Mouse (Mus musculus) liver, adult (tissue): ENCODE data around the gene Olfr1396.

Experiments
- GATA4 ChIP-seq: IDR thresholded peaks from 2 replicates; pipeline ENCODE4 v1.6.1; 2014; ENCODE audit warnings: mild to moderate bottlenecking, low read length; ENCODE audit not compliant: insufficient replicate concordance

Gene Olfr1396

DNA sequence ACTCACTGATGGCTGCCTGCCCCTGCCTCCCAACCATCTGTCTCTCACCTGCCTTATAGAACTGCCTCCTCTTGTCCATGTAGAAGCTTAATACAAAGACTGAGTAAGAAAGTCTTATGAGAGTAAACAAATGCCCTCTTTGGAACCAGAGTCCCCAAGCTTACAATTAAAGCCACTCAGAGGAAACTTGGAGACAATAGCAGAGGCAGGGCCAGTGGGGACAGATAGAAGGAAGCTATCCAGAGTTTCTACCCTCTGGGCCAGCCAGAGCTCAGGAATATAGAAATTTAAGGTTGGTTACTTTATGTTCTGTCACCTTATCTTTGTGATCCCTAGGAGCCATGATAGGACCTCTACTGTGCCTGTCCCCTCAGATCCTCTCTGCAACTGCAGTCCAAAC, at the start of gene Olfr1396:
Olfr1396 (minus strand) TSS at position 101 of the 400 bp plus-strand sequence.
- no peak for TF ChIP-seq GATA4

DNA sequence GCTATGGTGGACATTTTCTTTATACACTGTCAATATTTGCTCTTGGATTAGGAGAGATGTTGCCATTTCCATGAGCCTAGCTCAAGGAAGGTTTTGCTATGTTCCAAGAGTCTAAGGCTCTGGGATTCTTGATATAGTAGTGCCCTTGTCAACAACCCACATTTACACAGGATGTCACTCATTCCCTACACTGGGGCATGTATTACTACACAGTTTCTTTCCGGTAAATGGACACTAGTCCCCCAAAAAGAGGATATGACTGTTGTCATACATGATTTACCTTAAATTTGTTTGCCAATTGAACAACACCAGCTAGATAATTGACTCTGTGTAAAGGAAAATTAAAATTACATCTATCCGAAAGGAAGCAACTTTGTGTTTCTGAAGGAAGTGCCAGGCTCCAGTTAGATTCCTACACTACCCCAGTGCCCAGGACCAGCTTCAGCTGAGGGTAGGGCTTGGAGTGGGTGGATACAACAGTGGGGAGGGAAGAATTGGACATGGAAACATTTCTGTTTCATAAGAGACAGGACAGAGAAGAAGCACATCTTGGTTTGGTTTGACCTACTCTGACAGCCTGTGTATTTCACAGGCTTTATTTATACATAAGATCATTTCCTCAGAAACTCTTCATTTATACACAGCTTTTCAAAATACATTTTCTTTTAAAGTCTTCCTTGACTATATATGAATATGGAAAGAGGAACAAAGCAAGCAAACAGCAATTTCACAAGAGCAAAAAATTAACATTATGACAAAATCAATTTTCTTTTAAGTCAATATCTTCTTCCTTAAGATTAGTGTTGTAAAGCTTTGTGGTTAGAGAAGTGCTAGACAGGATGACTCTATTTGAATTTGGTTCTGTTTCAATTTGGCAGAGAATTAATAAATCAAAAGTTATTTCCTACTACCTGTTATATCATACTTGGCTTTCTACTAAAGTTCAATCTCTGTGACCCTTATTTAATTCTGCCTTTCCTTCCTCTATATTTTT, 42.4 kb upstream of the Olfr1396 start:
- no peak for TF ChIP-seq GATA4

DNA sequence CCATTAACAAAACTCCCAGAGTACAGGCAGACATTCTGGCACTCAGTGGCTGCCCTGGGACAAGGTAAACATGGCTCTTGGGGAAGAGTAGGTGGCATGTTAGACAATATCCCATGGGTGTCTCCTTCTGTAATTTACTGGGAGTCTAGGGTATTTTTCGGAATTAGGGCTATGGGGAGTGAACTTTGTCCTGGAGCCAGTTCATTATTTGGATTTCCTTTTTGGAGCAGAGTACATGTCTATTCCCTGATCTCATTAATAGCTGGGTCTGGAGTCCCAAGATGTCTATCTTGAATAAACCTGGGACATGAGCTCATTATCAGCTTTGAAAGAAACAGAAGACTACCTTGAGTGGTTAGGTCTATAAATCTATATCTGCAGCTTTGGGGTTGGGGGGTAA, 39.4 kb upstream of the Olfr1396 start, which contains the start of gene Olfr1394:
Olfr1394 (plus strand) TSS at position 301 of the 400 bp plus-strand sequence.
- no peak for TF ChIP-seq GATA4

DNA sequence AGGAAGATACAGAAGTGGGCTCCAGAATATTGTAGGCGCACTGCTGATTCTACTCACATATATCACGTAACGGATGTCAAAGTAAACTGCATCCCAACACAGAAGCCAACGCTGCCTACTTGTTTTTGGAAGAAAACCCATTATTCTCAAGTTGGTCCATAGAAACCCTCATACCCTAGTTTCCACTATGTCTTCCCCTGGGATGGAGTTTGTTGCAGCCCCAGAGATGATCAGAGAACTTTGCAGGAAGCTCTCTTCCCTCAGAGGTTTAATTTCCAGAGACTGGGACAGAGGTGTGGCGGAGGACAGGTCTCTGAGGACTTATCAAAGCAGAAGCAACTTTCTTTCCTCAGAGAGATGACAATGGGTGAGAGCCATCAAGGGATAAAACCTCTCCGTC, 27.3 kb upstream of the Olfr1396 start, which contains the start of gene Olfr1395:
Olfr1395 (plus strand) TSS at position 301 of the 400 bp plus-strand sequence.
- no peak for TF ChIP-seq GATA4

DNA sequence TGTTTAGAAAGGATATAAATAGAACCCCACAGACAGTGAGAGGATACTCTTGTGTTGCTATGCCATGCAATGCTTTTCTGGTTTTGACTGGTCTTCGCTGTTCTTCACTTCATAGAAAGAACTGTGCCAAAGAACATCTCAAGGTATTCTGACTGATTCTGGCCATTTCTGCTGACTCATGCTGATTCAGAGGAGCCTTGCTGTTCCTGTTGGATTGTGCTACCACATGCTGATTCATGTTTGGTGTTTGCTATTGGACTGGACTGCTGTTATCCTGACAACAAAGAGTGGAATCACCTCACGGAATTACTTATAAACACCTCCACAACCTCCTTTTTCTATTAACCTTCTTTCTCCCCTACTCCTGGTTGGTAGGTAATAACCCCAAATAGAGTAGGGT, 9.5 kb upstream of the Olfr1396 start:
- TF ChIP-seq GATA4 = no peak

DNA sequence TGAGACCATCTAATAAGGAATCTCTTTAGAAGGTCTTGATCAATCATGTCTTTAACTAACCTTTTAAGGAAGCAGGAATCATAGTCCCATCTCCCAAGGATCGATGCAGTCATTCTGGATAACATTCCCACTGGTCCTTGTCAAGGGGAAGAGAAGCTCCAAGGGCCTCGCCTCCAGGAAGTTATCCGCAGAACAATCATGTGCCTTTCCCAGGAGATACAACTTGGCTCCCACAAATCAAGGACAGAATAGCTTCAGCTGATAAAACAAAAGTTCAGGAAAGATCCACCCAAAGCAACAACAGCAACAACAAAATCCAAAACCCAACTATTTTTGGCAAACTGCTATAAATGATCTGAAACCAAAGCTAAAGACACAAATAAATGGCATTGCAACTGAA, 5.0 kb upstream of the Olfr1396 start:
- TF ChIP-seq GATA4 = no peak; the same call in 1 of the 2 replicates

DNA sequence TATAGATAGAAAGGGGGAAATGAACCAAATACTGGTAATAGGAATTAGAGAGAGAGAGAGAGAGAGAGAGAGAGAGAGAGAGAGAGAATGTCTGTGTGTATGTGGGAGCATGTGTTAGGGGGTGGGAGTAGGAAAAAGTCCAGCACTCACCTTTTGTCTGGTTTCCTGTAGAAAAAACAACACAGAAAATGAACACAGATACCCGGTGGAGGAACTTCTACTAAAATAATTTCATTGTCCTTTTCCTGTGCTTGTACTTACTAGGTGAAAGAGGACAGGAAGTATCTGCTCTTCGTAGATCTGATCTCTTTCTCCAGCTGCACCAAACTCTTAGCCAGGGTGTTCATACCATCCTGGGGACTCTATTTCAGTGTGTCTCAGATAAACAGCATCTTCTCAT, 516 bp downstream of the Olfr1396 start:
- no peak for TF ChIP-seq GATA4

DNA sequence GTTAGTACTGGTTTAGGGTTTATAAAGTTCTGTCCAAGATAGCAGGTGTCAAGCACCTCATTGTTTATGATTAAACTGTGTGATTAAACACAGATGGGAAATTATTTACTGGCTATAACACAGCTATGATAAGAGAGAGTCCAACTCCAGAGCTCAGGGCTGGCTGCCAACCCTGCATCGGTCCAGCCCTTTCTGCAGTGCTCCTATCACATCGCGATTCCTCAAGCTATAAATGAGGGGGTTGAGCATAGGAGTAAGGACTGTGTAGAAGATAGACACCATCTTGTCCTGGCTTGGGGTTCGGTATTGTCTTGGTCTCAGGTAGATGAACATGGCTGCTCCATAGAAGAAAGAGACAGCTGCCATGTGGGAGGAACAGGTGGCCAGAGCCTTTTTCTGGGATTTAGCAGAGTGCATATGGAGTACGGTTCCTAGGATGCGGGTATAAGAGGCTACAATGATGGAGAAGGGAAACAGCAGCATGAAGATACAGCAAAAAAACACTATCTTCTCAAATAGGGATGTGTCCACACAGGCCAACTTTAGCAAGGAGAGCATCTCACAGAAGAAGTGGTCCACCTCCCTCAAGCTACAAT, 2.0 kb downstream of the Olfr1396 start:
- no peak for TF ChIP-seq GATA4

DNA sequence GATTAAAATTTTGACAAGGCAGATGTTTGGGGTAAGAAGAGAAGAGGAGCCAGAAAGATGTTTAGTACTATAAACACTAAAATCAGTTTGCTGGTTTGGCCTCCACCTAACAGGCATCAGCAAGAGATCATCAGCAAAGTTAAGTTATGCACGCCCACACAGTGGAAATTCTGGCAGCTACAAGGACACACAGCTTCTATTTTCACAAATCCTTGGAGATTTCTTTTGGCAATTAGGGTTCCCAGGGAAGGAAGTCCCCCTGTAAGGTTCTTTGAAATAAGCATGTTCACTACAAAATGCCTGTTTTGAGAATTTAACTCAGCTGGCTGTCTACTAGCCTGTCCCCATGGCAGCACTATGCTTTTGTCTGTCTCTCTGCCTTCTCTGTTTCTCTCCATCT, 3.7 kb downstream of the Olfr1396 start:
- no peak for TF ChIP-seq GATA4

DNA sequence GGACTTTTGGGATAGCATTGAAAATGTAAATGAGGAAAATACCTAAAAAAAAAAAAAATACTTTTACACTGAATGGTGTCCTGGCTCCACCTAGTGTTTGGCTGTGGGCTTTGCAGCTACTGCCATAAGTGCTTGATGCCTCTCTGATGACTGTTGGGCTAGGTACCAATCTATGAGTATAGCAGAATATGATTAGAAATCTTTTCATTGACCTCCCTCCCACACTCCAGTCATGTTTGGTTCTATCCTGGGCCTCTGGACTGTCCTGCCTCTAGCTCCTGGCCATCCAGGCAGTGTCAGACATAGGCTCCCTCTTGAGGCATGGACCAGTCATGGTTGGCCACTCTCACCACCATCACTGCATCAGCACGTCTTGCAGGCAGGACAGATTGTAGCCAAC, 5.8 kb downstream of the Olfr1396 start:
- TF ChIP-seq GATA4 = no peak

DNA sequence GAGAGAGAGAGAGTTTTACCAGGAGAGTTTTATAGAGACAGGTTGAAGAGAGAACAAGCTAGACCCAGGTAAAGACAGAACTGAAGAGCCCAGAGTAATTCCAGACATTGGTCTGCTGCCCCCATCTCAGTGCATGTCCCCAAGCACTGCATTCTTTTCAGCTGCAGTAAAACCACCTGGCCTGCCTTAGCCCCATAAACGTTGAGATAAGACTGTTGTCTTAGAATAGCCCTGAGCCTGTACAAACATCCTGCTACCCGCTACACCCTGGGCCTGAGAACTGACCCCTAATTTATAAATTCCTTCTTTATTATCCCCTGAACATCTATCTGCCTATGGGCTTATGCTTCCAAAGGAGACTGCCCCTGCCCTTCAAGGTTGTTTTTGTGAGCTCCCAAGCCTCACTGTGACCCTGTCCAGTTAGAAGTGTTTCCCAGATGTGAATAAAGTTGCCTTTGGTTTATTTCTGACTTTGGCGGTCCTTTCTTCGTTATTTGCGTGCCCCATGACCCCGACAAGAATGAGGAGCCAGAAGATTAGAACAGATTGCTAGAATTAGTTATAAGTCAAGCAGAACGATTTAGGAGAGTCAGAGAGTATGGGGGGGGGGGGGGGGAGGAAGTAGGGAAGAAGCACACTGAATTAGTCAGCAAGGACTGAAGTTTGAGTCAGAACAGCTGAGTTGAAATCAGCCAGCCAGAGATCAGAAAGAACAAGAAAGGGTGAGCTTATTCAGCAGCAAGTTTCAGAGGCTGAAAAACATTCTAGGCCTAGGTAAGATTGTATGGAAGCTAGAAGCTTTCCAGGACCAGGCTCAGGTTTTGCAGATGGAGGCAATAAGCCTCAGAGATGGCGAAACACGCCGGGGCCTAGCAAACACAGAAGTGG, 6.8 kb downstream of the Olfr1396 start:
- no peak for TF ChIP-seq GATA4

DNA sequence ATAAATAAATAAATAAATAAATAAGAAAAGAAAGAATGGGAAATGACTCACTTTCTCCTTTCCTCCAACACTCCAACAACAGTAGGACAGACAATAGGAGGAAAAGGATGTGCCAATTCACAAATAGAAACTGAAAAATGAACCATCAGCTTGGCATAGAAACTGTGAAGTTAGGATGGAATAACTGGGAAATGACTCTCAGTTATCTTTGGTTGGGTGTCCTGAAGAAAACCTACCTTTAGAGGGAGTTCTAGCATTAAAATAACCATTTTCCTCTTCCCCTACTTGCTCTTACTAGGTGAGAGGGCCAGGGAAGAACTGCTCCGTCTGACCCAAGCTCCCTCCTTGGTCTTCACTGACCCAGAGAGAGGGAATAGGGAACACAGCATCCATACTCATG, 8.9 kb downstream of the Olfr1396 start:
- TF ChIP-seq GATA4 = peak; percentile 38; the same call in 1 of the 2 replicates

DNA sequence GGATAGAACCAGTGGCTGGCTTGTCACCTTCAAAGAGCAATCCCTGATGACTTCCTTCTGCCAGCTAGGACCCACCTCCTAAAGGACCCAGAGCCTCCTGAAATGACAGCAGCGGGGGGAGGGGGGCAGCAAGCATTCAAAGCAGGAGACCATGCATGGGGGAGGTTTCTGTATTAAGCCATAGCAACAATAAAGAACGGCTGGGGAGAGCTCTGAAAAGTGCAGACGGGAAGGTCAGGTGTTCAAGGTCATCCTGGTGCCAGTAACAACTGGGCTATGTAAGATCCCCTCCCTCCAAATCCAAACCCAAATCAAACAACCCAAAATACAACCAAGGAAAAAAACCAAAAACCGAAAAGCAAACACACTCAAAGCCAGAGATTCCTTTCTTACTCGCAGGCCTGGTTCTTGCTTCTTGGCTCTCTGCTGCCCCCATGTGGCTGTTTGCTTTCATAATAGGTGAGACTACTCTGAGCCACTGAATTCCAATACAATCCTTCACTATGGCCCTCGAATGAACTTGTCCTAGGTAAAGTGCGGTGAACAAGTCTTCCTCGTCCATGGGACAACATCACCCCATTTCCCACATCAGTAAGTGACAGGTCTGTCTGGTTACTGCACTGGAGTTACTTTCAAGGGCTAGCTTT, 11.5 kb downstream of the Olfr1396 start:
- no peak for TF ChIP-seq GATA4

DNA sequence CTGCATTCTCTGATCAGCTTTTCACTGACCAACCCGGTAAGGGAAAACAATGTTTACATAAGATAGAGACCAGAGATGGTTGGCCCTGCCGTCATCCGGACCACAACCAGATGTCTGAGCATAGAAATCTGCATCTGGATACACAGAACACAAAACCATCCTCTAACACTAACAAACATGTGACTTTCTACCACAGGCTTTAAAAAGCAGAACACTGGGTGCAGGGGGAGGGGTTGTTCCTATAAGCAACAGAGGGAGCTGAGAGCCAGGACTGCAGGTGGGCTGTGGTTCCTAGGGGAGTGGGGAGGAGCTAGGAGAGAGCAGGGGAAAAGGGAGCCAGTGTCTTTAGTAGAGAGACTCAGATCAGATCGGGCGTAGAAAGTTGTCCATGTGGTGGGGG, 13.2 kb downstream of the Olfr1396 start:
- TF ChIP-seq GATA4 = no peak

DNA sequence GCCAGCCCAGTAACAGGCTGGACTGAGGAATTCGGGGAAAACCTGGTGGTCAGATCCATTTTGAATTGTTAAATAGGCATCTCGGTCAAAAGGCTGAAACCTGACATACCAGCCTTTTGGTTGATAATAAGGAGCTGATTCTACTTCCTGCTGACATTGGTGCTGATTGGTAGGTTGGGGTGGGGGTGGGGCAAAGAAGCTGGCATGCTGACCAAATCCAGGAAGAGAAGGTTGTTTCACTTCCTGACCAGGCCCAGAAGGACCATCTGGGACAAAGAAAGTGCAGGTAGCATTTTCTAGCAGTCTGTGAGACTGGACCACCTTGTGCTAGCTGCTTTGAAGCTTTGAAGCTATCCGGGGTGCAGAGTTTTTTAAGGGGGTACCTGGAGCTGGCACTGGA, 14.3 kb downstream of the Olfr1396 start:
- no peak for TF ChIP-seq GATA4
